Mouse (Mus musculus) brain, embryonic 14.5 days (tissue): ENCODE data around the gene Gm43738.

Experiments
- CTCF ChIP-seq: fragments of 200-500 bp; IDR thresholded peaks from 2 replicates; pipeline ENCODE4 v1.5.1; 2012; ENCODE audit warnings: inconsistent platforms, mild to moderate bottlenecking, moderate library complexity, borderline replicate concordance; ENCODE audit not compliant: insufficient read depth, insufficient read length; ENCODE audit errors: extremely low read depth
- POLR2A ChIP-seq: fragments of 200-500 bp; IDR thresholded peaks from 2 replicates; pipeline ENCODE4 v1.6.1; 2012; ENCODE audit warnings: mild to moderate bottlenecking, inconsistent platforms, borderline replicate concordance; ENCODE audit not compliant: poor library complexity, insufficient read depth, insufficient read length, severe bottlenecking; ENCODE audit errors: extremely low read depth

DNA sequence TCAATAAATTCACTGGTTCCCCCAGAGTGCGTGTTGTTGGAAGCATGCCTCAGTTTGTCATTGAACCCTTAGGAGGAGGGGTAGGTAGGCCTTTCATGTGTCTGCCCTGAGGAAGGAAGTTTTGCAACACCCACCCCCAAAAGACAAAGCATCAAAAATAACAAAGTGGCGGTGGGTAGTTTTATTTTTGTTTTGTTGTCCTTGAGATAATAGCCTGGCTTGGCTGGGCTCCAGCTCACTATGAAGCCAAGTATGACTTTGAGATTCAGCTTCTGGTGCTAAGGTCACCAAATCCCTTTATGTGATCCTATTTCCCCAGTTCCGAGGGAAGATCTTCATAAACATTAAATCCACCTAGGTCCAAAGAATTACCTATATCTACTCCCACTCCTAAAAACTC is 23.3 kb upstream of the Gm43738 start:
- TF ChIP-seq CTCF (no peak), POLR2A (no peak)
